Mouse (Mus musculus): Measurements from ENCODE around the gene Ocln. TPM values are rescaled to one million over a fixed set of nuclear protein-coding genes. Genes with fewer than 3 reads are reported as not detected.

The Ocln gene
- total RNA-seq, 2 experiments from 2014 or later = 10.1 to 10.8 TPM

DNA sequence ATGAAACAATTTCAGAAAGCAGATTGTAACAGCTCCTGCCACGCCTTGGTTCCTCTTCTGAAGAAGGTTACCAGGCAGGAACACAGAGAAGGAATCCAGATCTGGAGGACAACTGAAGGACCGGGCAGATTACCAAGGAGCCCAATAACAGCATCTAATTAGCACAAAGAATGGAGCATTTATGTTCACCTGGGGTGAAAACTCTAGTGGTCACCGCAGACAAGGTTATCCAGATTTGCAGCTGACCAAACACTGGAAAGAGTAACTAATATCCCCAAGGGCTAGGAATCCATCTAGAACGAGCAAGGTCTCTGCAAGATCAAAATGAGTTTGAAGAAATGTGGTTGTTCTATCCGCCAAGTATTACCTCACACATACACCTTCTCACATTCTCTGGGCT is 5.2 kb downstream of the Ocln start:
- no peak for DNase-seq (ENCODE audit: low spot score in 2 of 2)
- intact Hi-C loops (cut with DNase I) = no loop called here

GRCm38 (mm10) chr13:100545510-100545909 is 7.0 kb downstream of the Ocln start:
- intact Hi-C loops (cut with DNase I) = no loop called here
- DNase-seq (ENCODE audit: low spot score in 2 of 2) = no peak

GRCm38 (mm10) chr13:100544220-100544662 is 8.3 kb downstream of the Ocln start:
- DNase-seq (ENCODE audit: low spot score in 2 of 2) = no peak
- intact Hi-C loops (cut with DNase I) = no loop called here

GRCm38 (mm10) chr13:100543011-100543767 is 9.3 kb downstream of the Ocln start:
- intact Hi-C loops (cut with DNase I) = no loop called here
- no peak for DNase-seq (ENCODE audit: low spot score in 2 of 2)

- intact Hi-C loops (cut with DNase I) = no loop called here
- DNase-seq (ENCODE audit: low spot score in 2 of 2) = no peak
These were observed 16.4 kb downstream of the Ocln start for GRCm38 (mm10) chr13:100536149-100536548.

- DNase-seq (ENCODE audit: low spot score in 2 of 2) = no peak
- intact Hi-C loops (cut with DNase I) = no loop called here
These were observed 19.6 kb downstream of the Ocln start for GRCm38 (mm10) chr13:100532788-100533365.

GRCm38 (mm10) chr13:100526649-100527038 is 25.9 kb downstream of the Ocln start:
- intact Hi-C loops (cut with DNase I) = no loop called here
- DNase-seq (ENCODE audit: low spot score in 2 of 2) = no peak

GRCm38 (mm10) chr13:100525935-100526648 is 26.4 kb downstream of the Ocln start:
- peak; percentile 12 to 47 for DNase-seq (ENCODE audit: low spot score in 2 of 2)
- intact Hi-C loops (cut with DNase I) = no loop called here

- peak in 1 of 2 experiments; percentile 13 for DNase-seq (ENCODE audit: low spot score in 2 of 2)
- intact Hi-C loops (cut with DNase I) = no loop called here
These were observed 27.6 kb downstream of the Ocln start for GRCm38 (mm10) chr13:100524896-100525295.

DNA sequence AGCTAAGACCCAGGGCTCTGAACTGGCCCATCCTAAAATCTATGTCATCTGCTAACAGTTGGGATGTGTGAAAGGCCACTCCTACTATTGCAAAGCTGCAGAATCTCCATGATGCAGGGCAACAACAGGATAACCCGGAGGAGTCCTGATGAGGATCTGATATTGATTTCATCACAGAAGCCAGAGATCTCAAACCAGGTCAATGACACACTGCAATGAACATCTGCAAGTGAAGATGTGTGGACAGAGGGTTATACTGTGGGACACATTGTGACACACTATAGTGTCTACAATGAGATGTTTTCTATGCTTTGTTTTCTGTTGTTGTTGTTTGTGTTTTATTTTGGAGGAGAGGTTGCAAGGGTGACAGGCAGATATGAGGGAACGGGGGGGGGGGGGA is 28.8 kb downstream of the Ocln start:
- DNase-seq (ENCODE audit: low spot score in 2 of 2) = no peak
- intact Hi-C loops (cut with DNase I) = no loop called here

- no peak for DNase-seq (ENCODE audit: low spot score in 2 of 2)
- intact Hi-C loops (cut with DNase I) = no loop called here
These were observed 30.6 kb downstream of the Ocln start for GRCm38 (mm10) chr13:100521724-100522591.

- intact Hi-C loops (cut with DNase I) = no loop called here
- DNase-seq (ENCODE audit: low spot score in 2 of 2) = no peak
These were observed 33.4 kb downstream of the Ocln start for GRCm38 (mm10) chr13:100519162-100519561.

GRCm38 (mm10) chr13:100518191-100518590 is 34.3 kb downstream of the Ocln start:
- DNase-seq (ENCODE audit: low spot score in 2 of 2) = no peak
- intact Hi-C loops (cut with DNase I) = no loop called here

- DNase-seq (ENCODE audit: low spot score in 2 of 2) = no peak
- intact Hi-C loops (cut with DNase I) = no loop called here
These were observed 34.8 kb downstream of the Ocln start for GRCm38 (mm10) chr13:100517652-100518153.

GRCm38 (mm10) chr13:100516213-100517105 is 36.1 kb downstream of the Ocln start:
- DNase-seq (ENCODE audit: low spot score in 2 of 2) = peak in 1 of 2 experiments; percentile 7
- intact Hi-C loops (cut with DNase I) = no loop called here

DNA sequence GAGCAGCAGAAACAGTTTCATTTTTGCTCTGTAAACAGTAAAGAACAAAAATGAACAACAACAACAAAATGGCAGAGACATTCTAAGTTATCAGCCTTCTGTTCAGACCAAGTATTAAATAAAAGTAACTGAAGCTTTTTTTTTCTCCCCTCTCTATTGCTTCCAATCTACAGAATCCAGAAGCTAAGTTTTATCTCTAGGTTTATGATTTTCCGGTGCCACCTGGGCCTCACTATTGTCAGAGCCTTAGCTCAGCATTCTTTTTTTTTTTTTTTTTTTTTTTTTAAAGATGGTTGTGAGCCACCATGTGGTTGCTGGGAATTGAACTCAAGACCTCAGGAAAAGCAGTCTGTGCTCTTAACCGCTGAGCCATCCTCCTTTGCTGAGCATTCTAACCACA is 39.7 kb downstream of the Ocln start:
- intact Hi-C loops (cut with DNase I) = no loop called here

GRCm38 (mm10) chr13:100511860-100512364 is 40.6 kb downstream of the Ocln start:
- DNase-seq (ENCODE audit: low spot score in 2 of 2) = no peak
- intact Hi-C loops (cut with DNase I) = no loop called here

More for the DNA sequence above, 39.7 kb downstream of the Ocln start:
- no peak for DNase-seq (ENCODE audit: low spot score in 2 of 2)

DNA sequence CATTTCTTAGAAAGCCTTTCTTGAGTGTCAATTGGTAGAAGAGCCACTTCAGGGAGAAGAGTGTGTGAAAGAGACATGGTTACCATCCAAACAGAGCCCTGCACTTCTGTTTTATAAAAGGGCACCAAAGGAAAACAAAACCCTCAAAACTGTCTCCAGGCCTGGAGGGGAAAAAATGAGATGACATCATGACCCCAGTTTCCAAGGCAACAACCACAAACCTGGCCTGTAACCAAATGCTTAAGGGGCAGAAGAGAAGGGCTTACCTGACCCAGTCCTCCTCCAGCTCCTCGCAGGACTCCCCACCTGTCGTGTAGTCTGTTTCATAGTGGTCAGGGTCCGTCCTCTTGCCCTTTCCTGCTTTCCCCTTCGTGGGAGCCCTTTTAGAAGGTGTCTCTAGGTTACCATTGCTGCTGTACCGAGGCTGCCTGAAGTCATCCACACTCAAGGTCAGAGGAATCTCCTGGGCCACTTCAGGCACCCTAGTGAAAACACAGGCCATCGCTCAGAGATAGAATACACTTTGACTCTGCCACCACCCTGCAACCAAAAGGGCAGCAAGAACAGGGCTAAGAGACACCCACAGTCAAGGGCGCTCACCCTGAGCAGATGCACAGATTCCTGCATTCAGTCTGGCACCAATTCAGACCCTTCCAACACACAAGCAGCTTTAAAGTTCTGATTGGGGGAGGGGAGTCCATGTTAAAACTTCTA is 41.2 kb downstream of the Ocln start:
- no peak for DNase-seq (ENCODE audit: low spot score in 2 of 2)
- intact Hi-C loops (cut with DNase I) = no loop called here
